Mouse (Mus musculus) limb, embryonic 12.5 days (tissue): ENCODE data around the gene Usp31. TPM values are rescaled to one million over a fixed set of nuclear protein-coding genes. Genes with fewer than 3 reads are reported as not detected.

ENCODE experiments used
- ATAC-seq: fragments of 200-750 bp; cut with Nextera tagmentation; 2 replicates; pipeline ENCODE4 v1.8.0; 2017; ENCODE audit warnings: low read depth, moderate TSS enrichment; ENCODE audit not compliant: insufficient number of reproducible peaks, insufficient read depth, low FRiP score, low TSS enrichment
- H3K27ac ChIP-seq: fragments of 300-500 bp; sonication (generic); 2 replicates; pipeline ENCODE4 v1.5.1; 2016; ENCODE audit warnings: mild to moderate bottlenecking, moderate library complexity
- H3K27me3 ChIP-seq: fragments of 300-500 bp; sonication (generic); 2 replicates; pipeline ENCODE4 v1.6.1; 2016; ENCODE audit warnings: mild to moderate bottlenecking, moderate library complexity
- H3K36me3 ChIP-seq: fragments of 300-500 bp; sonication (generic); 2 replicates; pipeline ENCODE4 v1.6.1; 2016; ENCODE audit warnings: mild to moderate bottlenecking, moderate library complexity
- H3K4me1 ChIP-seq: fragments of 300-500 bp; sonication (generic); replicated peaks from 2 replicates; pipeline ENCODE4 v1.6.1; 2016
- H3K4me2 ChIP-seq: fragments of 300-500 bp; sonication (generic); 2 replicates; pipeline ENCODE4 v1.6.1; 2016; ENCODE audit warnings: mild to moderate bottlenecking, moderate library complexity
- H3K4me3 ChIP-seq: fragments of 300-500 bp; sonication (generic); replicated peaks from 2 replicates; pipeline ENCODE4 v1.5.1; 2016; ENCODE audit warnings: mild to moderate bottlenecking
- H3K9ac ChIP-seq: fragments of 300-500 bp; sonication (generic); replicated peaks from 2 replicates; pipeline ENCODE4 v1.6.1; 2016; ENCODE audit warnings: mild to moderate bottlenecking, moderate library complexity
- H3K9me3 ChIP-seq: fragments of 300-500 bp; sonication (generic); 2 replicates; pipeline ENCODE4 v1.6.1; 2016; ENCODE audit warnings: mild to moderate bottlenecking, moderate library complexity
- WGBS: fragments of 180-500 bp; shearing (Covaris S2); methylation state at CpG from one replicate; pipeline ENCODE4 v1.1.7; 2016; 5-methylcytosine and 5-hydroxymethylcytosine counted together
- polyA plus RNA-seq: library from polyadenylated mRNA; unstranded; fragments of >200 nt; fragmentation: Nextera tagmentation; extraction: Ambion mirVana; gene quantifications from 2 replicates; pipeline ENCODE4 v1.2.1, GENCODE M21; 2016

Gene Usp31
- 2.0 TPM in 2 replicates for polyA plus RNA-seq

GRCm38 (mm10) chr7:121707073-121707667 lies at the start of gene Usp31:
Usp31 (minus strand) TSS chr7:121707253.
- Histone ChIP-seq H3K9me3 (no peaks in the 10 kb centered on the region), H3K27ac (peak within 1 kb of the TSS; percentile 78), H3K4me2 (peak within 1 kb of the TSS; percentile 99), H3K4me3 (peak within 1 kb of the TSS; percentile 84), H3K36me3 (no peaks in the 10 kb centered on the region), H3K27me3 (peaks cover 7% of the 10 kb centered on the region; the same call in 1 of the 2 replicates), H3K4me1 (peaks cover 22% of the 10 kb centered on the region), H3K9ac (peak within 1 kb of the TSS; percentile 76)
- WGBS: under 1% methylated on average over 80 of the region's 82 CpGs
- ATAC-seq: peak; percentile 99

DNA sequence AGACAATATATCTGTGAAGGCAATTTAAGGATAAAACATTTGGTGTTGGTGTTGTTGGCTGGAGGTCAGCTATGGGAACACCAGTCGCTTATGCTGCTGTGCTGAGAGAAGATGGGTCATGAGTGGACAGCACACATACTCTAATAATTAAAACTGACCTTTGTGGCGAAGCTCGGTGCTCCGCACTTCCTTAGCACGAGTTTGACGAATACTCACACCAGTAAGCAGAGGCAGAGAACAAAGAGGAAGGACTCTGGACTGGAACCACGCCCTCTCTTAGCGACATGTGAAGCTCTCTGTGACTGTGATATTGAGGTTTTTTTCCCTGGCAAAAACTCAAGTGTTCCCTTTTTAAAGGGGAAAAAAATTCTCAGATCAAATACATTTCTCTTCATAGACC lies 47.7 kb upstream of the Usp31 start:
- Histone ChIP-seq H3K9me3 (no peaks in the 10 kb centered on the region), H3K4me2 (no peak overlapping the region), H3K9ac (no peak overlapping the region), H3K27ac (no peak overlapping the region), H3K4me3 (no peak overlapping the region), H3K27me3 (no peaks in the 10 kb centered on the region), H3K4me1 (no peaks in the 10 kb centered on the region), H3K36me3 (no peaks in the 10 kb centered on the region)
- 76% methylated on average over 8 of the region's 8 CpGs for WGBS
- no peak for ATAC-seq

DNA sequence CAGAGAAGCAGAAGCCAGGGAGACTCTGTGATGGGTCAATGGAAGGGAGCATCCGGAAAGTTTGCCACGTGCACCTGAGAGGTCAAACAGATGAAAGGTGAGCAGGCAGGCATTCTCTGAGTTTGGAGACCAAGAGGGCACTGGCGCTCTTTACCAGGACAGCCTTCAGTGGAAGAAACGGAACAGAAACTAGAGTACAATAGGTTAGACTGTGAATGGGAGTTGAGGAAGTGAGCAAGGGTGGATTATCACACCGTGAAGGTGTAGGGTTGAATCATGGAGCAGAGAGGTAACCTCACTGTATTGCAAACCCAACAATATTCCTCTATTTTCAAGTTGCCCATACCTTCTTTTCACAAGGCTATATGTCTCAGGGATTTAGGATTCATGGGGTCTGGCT lies 43.2 kb upstream of the Usp31 start:
- no peak overlapping the region for H3K9ac ChIP-seq
- H3K4me2 ChIP-seq: no peak overlapping the region
- no peaks in the 10 kb centered on the region for H3K36me3 ChIP-seq
- H3K27me3 ChIP-seq: no peaks in the 10 kb centered on the region
- H3K4me3 ChIP-seq: no peak overlapping the region
- no peak overlapping the region for H3K27ac ChIP-seq
- WGBS: 79% methylated on average over 5 of the region's 5 CpGs
- ATAC-seq: no peak
- no peaks in the 10 kb centered on the region for H3K9me3 ChIP-seq
- no peaks in the 10 kb centered on the region for H3K4me1 ChIP-seq

- no peak overlapping the region for H3K27ac ChIP-seq
- no peaks in the 10 kb centered on the region for H3K36me3 ChIP-seq
- no peak overlapping the region for H3K4me2 ChIP-seq
- H3K4me1 ChIP-seq: peaks cover 6% of the 10 kb centered on the region; the same call in 1 of the 2 replicates
- no peaks in the 10 kb centered on the region for H3K9me3 ChIP-seq
- peaks cover 57% of the 10 kb centered on the region for H3K27me3 ChIP-seq
- 50% methylated on average over 29 of the region's 29 CpGs for WGBS
- H3K9ac ChIP-seq: no peak overlapping the region
- ATAC-seq: no peak
- H3K4me3 ChIP-seq: no peak overlapping the region
Measured at GRCm38 (mm10) chr7:121737511-121738415, 30.7 kb upstream of the Usp31 start.

DNA sequence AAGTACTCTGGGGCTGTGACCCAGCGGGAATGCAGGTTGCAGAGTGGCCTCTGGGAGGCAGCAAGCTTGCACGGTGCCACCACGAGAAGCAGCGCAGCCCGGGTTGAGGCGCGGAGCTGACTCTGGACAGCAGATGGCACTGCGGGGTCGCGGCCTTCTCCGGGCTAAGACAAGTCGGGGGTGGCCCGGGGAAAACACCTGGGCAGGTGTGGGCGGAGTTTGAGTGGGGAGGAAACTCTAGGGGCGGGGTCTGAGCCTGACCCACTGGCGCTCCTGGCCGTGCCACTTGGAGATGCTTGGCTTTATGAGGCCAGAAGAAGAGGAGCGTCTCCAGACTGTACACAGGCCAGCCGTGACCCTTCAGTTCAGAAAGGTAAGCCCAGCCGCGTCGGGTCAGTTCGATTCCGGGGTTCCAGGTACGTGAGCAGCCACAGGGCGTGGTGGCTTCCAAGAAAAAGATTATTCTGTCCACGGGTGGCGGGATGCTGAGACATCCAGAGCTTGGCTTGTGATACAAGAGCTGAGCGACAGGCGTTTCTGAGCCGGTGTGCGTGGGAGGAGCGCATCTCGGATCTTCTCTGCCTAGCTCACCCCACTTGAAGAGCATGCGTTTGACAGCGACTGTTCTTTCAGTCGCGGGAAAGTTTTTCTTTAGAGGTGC lies 27.2 kb upstream of the Usp31 start, which contains the start of gene Scnn1g:
Gene Scnn1g (plus strand): TSS at position 309 of the 661 bp plus-strand sequence.
- under 1% methylated on average over 38 of the region's 38 CpGs for WGBS
- no peak within 1 kb of the TSS for H3K9ac ChIP-seq
- H3K4me2 ChIP-seq: peak within 1 kb of the TSS; percentile 49
- no peaks in the 10 kb centered on the region for H3K36me3 ChIP-seq
- peak within 1 kb of the TSS; percentile 28 for H3K4me3 ChIP-seq
- no peaks in the 10 kb centered on the region for H3K9me3 ChIP-seq
- peaks cover 6% of the 10 kb centered on the region; the same call in 1 of the 2 replicates for H3K4me1 ChIP-seq
- peak; percentile 76 for ATAC-seq
- peaks cover 57% of the 10 kb centered on the region for H3K27me3 ChIP-seq
- no peak within 1 kb of the TSS for H3K27ac ChIP-seq

- no peaks in the 10 kb centered on the region for H3K9me3 ChIP-seq
- H3K4me3 ChIP-seq: no peak overlapping the region
- H3K9ac ChIP-seq: no peak overlapping the region
- no peaks in the 10 kb centered on the region for H3K36me3 ChIP-seq
- 19% methylated on average over 5 of the region's 5 CpGs for WGBS
- peaks cover 6% of the 10 kb centered on the region; the same call in 1 of the 2 replicates for H3K4me1 ChIP-seq
- ATAC-seq: no peak
- H3K27me3 ChIP-seq: peaks cover 25% of the 10 kb centered on the region
- H3K27ac ChIP-seq: no peak overlapping the region
- no peak overlapping the region for H3K4me2 ChIP-seq
Measured at GRCm38 (mm10) chr7:121730225-121730624, 23.2 kb upstream of the Usp31 start.

DNA sequence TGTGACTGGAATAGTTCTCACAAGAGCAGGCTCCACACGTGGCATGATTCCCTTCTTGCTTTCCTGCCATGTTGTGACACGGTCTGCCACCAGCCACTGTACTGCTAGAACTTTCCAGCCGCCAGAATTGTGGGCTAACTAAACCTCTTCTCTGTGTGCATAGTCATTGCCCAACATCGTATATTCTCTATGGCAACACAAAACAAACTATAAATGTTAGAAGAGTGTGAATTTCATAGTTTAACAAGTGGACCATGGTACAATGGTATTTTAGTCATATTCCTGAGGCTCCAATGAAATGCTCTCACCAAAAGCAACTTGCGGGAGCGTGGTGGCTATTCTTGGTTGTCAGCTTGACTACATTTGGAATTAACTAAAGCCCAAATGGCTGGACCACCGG lies 10.0 kb upstream of the Usp31 start:
- H3K4me1 ChIP-seq: no peaks in the 10 kb centered on the region
- H3K9me3 ChIP-seq: no peaks in the 10 kb centered on the region
- no peak overlapping the region for H3K9ac ChIP-seq
- H3K27me3 ChIP-seq: peaks cover 5% of the 10 kb centered on the region
- H3K36me3 ChIP-seq: no peaks in the 10 kb centered on the region
- no peak overlapping the region for H3K4me2 ChIP-seq
- no peak overlapping the region for H3K27ac ChIP-seq
- H3K4me3 ChIP-seq: no peak overlapping the region
- no peak for ATAC-seq
- 79% methylated on average over 7 of the region's 7 CpGs for WGBS

DNA sequence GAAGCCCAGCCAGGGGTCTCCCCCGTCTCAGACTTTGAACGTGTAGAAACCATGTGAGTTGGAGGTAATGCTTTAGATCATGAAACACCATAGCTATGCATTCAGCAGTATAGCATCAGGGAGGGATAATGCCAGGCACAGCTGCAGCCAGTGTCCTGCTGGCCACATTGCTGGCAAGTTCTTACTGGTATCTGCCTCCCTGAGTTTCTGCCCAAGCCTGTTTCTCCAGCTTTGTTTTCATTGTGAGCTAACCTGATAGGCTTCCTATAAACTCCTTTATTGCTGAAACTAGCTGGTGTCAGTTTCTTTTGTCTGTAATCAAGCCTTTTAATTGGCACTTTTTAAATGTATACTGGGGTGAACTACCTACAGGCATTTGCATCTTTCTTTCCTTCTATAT lies 4.1 kb upstream of the Usp31 start:
- 0 out of 2 replicates have a peak overlapping the region, but pooled peaks have one; percentile 12 for H3K27ac ChIP-seq
- 37% methylated on average over 2 of the region's 2 CpGs for WGBS
- no peaks in the 10 kb centered on the region for H3K36me3 ChIP-seq
- no peak overlapping the region for H3K9ac ChIP-seq
- no peak overlapping the region for H3K4me2 ChIP-seq
- no peak overlapping the region for H3K4me3 ChIP-seq
- no peak for ATAC-seq
- H3K4me1 ChIP-seq: peaks cover 4% of the 10 kb centered on the region
- peaks cover 10% of the 10 kb centered on the region; the same call in 1 of the 2 replicates for H3K27me3 ChIP-seq
- H3K9me3 ChIP-seq: no peaks in the 10 kb centered on the region

- Histone ChIP-seq H3K4me1 (peaks cover 22% of the 10 kb centered on the region), H3K27me3 (peaks cover 2% of the 10 kb centered on the region; the same call in 1 of the 2 replicates), H3K4me2 (peak overlapping the region; percentile 99), H3K36me3 (no peaks in the 10 kb centered on the region), H3K9ac (peak overlapping the region; percentile 76), H3K9me3 (no peaks in the 10 kb centered on the region), H3K4me3 (peak overlapping the region; percentile 84), H3K27ac (no peak overlapping the region; the same call in 1 of the 2 replicates)
- peak; percentile 0; the same call in 1 of the 2 replicates for ATAC-seq
- under 1% methylated on average over 52 of the region's 77 CpGs for WGBS
Measured at GRCm38 (mm10) chr7:121706411-121707072, 511 bp downstream of the Usp31 start.

GRCm38 (mm10) chr7:121705051-121705450 lies 2.0 kb downstream of the Usp31 start:
- Histone ChIP-seq H3K36me3 (no peaks in the 10 kb centered on the region), H3K27ac (no peak overlapping the region), H3K27me3 (peaks cover 2% of the 10 kb centered on the region; the same call in 1 of the 2 replicates), H3K9me3 (no peaks in the 10 kb centered on the region), H3K4me2 (peak overlapping the region; percentile 3; the same call in 1 of the 2 replicates), H3K4me3 (no peak overlapping the region), H3K4me1 (peaks cover 22% of the 10 kb centered on the region), H3K9ac (no peak overlapping the region)
- 90% methylated on average over 2 of the region's 2 CpGs for WGBS
- ATAC-seq: no peak
